Mouse (Mus musculus) retina, embryonic 14.5 days (tissue): ENCODE measurements around the gene Sult6b2.
A peak's percentile ranks its signal among the peaks of the same experiment; 100 is the strongest.

Experiments used
- DNase-seq: peaks from one replicate; pipeline ENCODE4 v3.0.0-alpha.2; 2015; ENCODE audit warnings: low spot score

Sult6b2 gene

GRCm38 (mm10) chr6:142779045-142779811 is 25.1 kb downstream of the Sult6b2 start:
- DNase-seq: peak; percentile 81

- DNase-seq: no peak
These were observed 27.4 kb downstream of the Sult6b2 start for GRCm38 (mm10) chr6:142776935-142777334.

DNA sequence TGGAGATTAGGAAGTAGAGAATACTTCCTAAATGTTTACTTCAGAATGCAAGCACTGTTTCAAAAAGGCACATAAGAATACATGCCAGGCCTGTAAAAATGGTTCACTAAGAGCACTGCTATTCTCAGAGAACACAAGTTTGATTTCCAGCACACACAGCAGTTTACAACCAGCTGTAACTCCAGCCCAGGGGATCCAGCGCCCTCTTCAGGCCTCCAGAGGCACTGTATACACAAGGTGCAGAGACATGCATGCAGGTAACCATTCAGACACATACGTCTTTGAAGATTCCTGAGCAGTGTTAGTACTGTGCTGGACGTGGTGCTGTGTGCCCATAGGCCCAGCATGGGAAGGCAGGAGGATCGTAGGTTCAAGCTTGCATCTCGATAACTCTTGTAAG is 30.7 kb downstream of the Sult6b2 start:
- no peak for DNase-seq

- no peak for DNase-seq
These were observed 32.7 kb downstream of the Sult6b2 start for GRCm38 (mm10) chr6:142771643-142772042.

- DNase-seq: no peak
These were observed 34.4 kb downstream of the Sult6b2 start for GRCm38 (mm10) chr6:142769896-142770295.

GRCm38 (mm10) chr6:142767305-142767704 is 37.0 kb downstream of the Sult6b2 start:
- DNase-seq: no peak

GRCm38 (mm10) chr6:142764933-142765332 is 39.4 kb downstream of the Sult6b2 start:
- no peak for DNase-seq

GRCm38 (mm10) chr6:142759633-142760032 is 44.7 kb downstream of the Sult6b2 start:
- DNase-seq: no peak

GRCm38 (mm10) chr6:142758562-142758961 is 45.7 kb downstream of the Sult6b2 start:
- no peak for DNase-seq

DNA sequence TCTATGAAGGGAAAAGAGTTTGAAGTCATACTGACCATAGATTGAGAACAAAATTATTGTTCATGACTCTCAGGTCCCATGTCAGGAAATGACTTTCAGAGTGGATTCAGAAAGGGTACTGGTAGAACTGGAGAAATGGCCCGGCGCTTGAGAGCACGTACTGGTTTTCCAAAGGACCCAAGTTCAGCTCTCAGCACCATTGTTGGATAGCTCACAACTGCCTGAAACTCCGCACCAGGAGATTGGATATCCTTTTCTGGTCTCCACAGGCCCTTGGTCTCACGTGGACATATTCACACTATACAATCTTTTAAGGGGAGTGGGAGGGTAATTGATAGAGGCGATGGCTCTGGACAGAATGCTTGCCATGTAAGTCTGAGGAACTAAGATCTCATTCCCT is 46.3 kb downstream of the Sult6b2 start:
- DNase-seq: no peak

DNA sequence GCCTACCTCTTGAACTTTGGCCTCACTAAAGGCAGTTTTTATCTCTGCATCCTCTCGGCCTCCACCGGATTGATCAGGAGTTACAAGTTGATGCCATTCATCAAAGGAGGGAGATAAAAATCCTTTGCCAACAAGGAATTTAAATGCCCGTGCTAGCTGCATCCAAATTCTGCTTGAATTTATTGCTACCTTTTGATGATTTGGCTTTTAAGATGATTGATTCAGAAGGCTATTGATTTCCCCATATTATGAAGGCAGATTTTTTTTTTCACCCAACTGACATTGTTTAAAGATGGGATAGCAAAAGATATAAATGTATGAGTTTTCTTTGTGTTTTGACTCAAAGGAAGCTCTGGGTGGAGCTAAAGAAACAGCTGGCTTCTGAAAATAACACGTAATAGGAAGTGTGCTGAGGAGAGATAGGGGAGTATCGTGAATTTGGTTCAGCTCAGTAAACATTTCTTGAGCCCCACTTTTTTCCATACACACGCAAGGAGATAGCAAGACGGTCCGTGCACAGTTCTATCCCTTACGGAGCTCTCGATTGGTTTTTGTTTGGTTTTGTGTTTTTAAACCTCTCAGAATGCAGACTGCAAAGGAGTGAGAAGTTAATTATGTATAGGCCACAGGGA is 46.9 kb downstream of the Sult6b2 start:
- no peak for DNase-seq

DNA sequence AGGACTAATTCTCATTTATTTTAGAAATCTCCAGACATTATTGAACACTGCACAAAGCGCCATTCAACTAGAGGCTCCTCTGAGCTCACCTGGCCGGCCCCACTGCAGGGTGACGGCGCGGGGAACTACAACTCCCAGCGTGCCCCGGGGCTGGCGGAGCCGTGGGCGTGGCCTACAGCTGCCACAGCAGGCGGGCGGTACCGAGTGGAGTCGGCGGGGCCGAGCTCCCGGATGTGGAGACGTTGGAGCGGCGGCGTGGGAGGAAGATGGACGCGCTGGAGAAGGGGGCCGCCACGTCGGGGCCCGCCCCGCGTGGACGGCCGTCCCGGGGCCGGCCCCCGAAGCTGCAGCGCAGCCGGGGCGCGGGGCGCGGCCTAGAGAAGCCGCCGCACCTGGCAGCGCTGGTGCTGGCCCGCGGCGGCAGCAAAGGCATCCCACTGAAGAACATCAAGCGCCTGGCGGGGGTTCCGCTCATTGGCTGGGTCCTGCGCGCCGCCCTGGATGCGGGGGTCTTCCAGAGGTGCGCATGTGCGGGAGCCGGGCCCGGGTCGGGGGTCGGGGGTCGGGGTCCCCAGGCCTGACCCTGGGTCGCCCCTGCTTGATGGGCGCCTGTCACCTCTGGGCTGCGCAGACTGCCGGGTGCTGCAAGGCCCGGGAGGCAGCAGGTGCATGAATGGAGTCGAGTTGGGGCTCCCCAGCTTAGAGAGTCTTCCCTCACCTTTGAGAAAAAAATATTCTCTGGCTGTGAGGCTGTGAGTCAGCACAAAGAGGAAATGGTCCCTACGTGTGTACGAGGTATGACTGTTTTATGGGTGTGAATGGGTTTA is 47.6 kb downstream of the Sult6b2 start, which contains the start of gene Cmas:
TSS of gene Cmas (plus strand) at position 180 of the 827 bp plus-strand sequence.
- peak; percentile 84 for DNase-seq

- DNase-seq: no peak
These were observed 51.7 kb downstream of the Sult6b2 start for GRCm38 (mm10) chr6:142752331-142753246.

- no peak for DNase-seq
These were observed 52.9 kb downstream of the Sult6b2 start for GRCm38 (mm10) chr6:142751365-142751764.

GRCm38 (mm10) chr6:142748057-142748708 is 56.1 kb downstream of the Sult6b2 start:
- DNase-seq: no peak

GRCm38 (mm10) chr6:142747165-142747564 is 57.1 kb downstream of the Sult6b2 start:
- no peak for DNase-seq

DNA sequence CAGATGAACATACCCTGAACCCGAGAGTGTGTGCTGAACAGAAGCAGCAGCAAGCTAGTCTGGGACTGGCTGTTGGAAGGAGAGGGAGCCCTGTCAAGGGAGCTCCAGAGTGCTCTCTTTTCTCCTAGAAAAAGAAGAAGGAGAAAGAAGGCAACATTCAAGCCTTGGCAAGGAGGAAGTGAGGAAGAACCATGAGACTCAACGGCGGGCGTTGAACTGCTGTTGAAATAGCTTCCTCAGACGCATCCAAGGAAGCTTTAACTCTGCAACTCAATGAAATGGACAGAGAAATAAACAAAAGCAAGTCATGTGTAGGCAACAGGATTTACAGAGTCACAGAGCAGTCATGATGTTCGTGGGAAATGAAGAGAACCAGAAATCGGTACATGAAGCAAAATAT is 57.5 kb downstream of the Sult6b2 start:
- no peak for DNase-seq

DNA sequence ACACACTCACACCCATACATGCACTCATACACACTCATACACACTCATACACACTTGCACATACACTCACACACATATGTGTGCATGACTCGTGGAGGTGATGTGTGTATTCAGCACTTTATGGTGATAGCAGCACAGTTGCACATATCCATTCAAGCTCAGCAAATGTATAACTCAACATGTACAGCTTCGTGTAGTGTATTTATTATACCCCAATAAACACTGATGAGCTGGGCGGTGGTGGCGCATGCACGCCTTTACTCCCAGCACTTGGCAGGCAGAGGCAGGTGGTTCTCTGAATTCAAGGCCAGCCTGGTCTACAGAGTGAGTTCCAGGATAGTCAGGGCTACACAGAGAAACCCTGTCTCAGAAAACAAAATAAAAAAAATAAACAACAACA is 58.8 kb downstream of the Sult6b2 start:
- DNase-seq: no peak

- no peak for DNase-seq
These were observed 61.1 kb downstream of the Sult6b2 start for GRCm38 (mm10) chr6:142743193-142743592.

DNA sequence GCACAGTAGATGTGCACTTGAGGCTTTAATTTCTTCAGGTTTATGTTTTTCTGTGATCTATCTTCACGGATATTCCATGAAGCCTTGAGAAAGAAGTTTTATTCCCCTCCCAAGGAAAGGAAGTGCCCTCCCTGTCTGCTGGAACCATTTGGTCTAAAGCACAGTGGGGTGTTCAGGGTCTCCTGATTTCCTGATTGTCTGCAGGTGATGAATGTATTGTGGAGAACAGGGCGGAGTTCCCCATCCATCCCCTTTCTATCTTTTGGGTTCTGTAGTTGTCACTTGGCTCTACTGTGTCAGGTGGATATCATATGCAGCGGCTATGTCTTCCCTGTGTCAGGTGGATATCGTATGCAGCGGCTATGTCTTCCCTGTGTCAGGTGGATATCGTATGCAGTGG is 62.5 kb downstream of the Sult6b2 start:
- no peak for DNase-seq

DNA sequence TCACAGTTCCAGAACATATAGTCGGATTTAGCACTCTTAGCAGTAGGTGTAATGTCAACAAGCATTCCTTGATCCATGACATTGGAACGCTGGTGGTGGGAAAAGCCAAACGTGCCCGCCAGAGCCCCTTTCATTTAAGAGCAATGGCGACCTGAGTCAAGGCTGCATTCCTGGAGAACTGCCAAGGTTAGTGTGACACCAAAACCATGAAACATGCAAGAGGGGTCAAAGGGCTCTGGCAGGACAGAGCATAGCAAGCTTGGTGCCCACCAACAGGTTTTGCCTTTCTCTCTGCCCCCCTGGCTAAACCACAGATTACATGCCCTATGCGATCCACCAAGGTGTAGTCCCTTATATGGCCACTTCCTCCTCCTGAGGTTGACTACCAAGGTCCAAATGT is 65.7 kb downstream of the Sult6b2 start:
- DNase-seq: no peak
